Mouse (Mus musculus) liver, embryonic 12.5 days (tissue): Measurements from ENCODE around the gene Eci1. TPM values are rescaled to one million over a fixed set of nuclear protein-coding genes. Genes with fewer than 3 reads are reported as not detected.
"Not testable (repeated sequence)": the region's sequence is repeated elsewhere in the genome, so short reads cannot be mapped to it uniquely, and the experiment has no call there.

Experiments used
- ATAC-seq: fragments of 200-750 bp; cut with Nextera tagmentation; 2 replicates; pipeline ENCODE4 v1.8.0; 2017; ENCODE audit warnings: moderate number of reproducible peaks, mild to moderate bottlenecking, moderate library complexity
- H3K27ac ChIP-seq: fragments of 300-500 bp; sonication (generic); 2 replicates; pipeline ENCODE4 v1.5.1; 2016; ENCODE audit warnings: mild to moderate bottlenecking
- H3K27me3 ChIP-seq: fragments of 300-500 bp; sonication (generic); replicated peaks from 2 replicates; pipeline ENCODE4 v1.6.1; 2016; ENCODE audit warnings: mild to moderate bottlenecking, moderate library complexity
- H3K36me3 ChIP-seq: fragments of 300-500 bp; sonication (generic); 2 replicates; pipeline ENCODE4 v1.6.1; 2016; ENCODE audit warnings: mild to moderate bottlenecking, moderate library complexity
- H3K4me1 ChIP-seq: fragments of 300-500 bp; sonication (generic); 2 replicates; pipeline ENCODE4 v1.6.1; 2016
- H3K4me2 ChIP-seq: fragments of 300-500 bp; sonication (generic); 2 replicates; pipeline ENCODE4 v1.6.1; 2016; ENCODE audit warnings: mild to moderate bottlenecking, moderate library complexity
- H3K4me3 ChIP-seq: fragments of 300-500 bp; sonication (generic); 2 replicates; pipeline ENCODE4 v1.5.1; 2016; ENCODE audit warnings: mild to moderate bottlenecking, moderate library complexity
- H3K9ac ChIP-seq: fragments of 300-500 bp; sonication (generic); 2 replicates; pipeline ENCODE4 v1.6.1; 2016; ENCODE audit warnings: mild to moderate bottlenecking, moderate library complexity
- H3K9me3 ChIP-seq: fragments of 300-500 bp; sonication (generic); replicated peaks from 2 replicates; pipeline ENCODE4 v1.6.1; 2016; ENCODE audit warnings: mild to moderate bottlenecking, moderate library complexity
- WGBS: fragments of 180-500 bp; shearing (Covaris S2); methylation state at CpG from one replicate; pipeline ENCODE4 v1.1.7; 2016; ENCODE audit not compliant: insufficient replicate concordance; 5-methylcytosine and 5-hydroxymethylcytosine counted together
- polyA plus RNA-seq: library from polyadenylated mRNA; unstranded; fragments of >200 nt; fragmentation: Nextera tagmentation; extraction: Ambion mirVana; gene quantifications from 2 replicates; pipeline ENCODE4 v1.2.1, GENCODE M21; 2016

The Eci1 gene
- polyA plus RNA-seq, 1 experiment from 2014 or later, result 100 TPM

GRCm38 (mm10) chr17:24414230-24414976 lies 12.0 kb upstream of the Eci1 start, which contains the start of gene Rnps1:
TSS of gene Rnps1 (plus strand) at chr17:24414565.
- no peaks in the 10 kb centered on the region for H3K9me3 ChIP-seq
- WGBS, result under 1% methylated on average over 64 of the region's 64 CpGs
- peak within 1 kb of the TSS; percentile 90 for H3K4me3 ChIP-seq
- peaks cover 43% of the 10 kb centered on the region for H3K4me1 ChIP-seq
- peak within 1 kb of the TSS; percentile 93 for H3K27ac ChIP-seq
- H3K9ac ChIP-seq, result peak within 1 kb of the TSS; percentile 91
- peak; percentile 88 for ATAC-seq
- peaks cover 70% of the 10 kb centered on the region for H3K36me3 ChIP-seq
- H3K4me2 ChIP-seq, result peak within 1 kb of the TSS; percentile 82
- no peaks in the 10 kb centered on the region for H3K27me3 ChIP-seq

- Histone ChIP-seq H3K27me3 (no peaks in the 10 kb centered on the region), H3K4me2 (peak overlapping the region; percentile 82), H3K9me3 (no peaks in the 10 kb centered on the region), H3K27ac (peak overlapping the region; percentile 89), H3K9ac (peak overlapping the region; percentile 91), H3K4me1 (peaks cover 43% of the 10 kb centered on the region), H3K4me3 (peak overlapping the region; percentile 90), H3K36me3 (peaks cover 70% of the 10 kb centered on the region)
- no peak for ATAC-seq
- WGBS, result 0% methylated on average over 21 of the region's 21 CpGs
These were observed 11.4 kb upstream of the Eci1 start for GRCm38 (mm10) chr17:24415011-24415410.

GRCm38 (mm10) chr17:24416051-24416652 lies 10.3 kb upstream of the Eci1 start:
- peaks cover 43% of the 10 kb centered on the region for H3K4me1 ChIP-seq
- H3K9ac ChIP-seq, result peak overlapping the region; percentile 91
- ATAC-seq, result no peak
- peaks cover 70% of the 10 kb centered on the region for H3K36me3 ChIP-seq
- H3K27ac ChIP-seq, result no peak overlapping the region
- 61% methylated on average over 3 of the region's 3 CpGs for WGBS
- no peaks in the 10 kb centered on the region for H3K27me3 ChIP-seq
- peak overlapping the region; percentile 90 for H3K4me3 ChIP-seq
- H3K4me2 ChIP-seq, result peak overlapping the region; percentile 82
- no peaks in the 10 kb centered on the region for H3K9me3 ChIP-seq

GRCm38 (mm10) chr17:24423114-24423513 lies 3.3 kb upstream of the Eci1 start:
- Histone ChIP-seq H3K9ac (no peak overlapping the region), H3K4me3 (no peak overlapping the region), H3K4me1 (peaks cover 17% of the 10 kb centered on the region), H3K9me3 (no peaks in the 10 kb centered on the region), H3K4me2 (no peak overlapping the region), H3K36me3 (peaks cover 76% of the 10 kb centered on the region), H3K27ac (no peak overlapping the region), H3K27me3 (no peaks in the 10 kb centered on the region)
- ATAC-seq, result no peak
- 92% methylated on average over 4 of the region's 4 CpGs for WGBS

GRCm38 (mm10) chr17:24424489-24424888 lies 2.0 kb upstream of the Eci1 start:
- ATAC-seq, result no peak
- H3K36me3 ChIP-seq, result peaks cover 64% of the 10 kb centered on the region
- peaks cover 26% of the 10 kb centered on the region for H3K4me1 ChIP-seq
- WGBS, result 79% methylated on average over 5 of the region's 5 CpGs
- H3K9ac ChIP-seq, result no peak overlapping the region
- no peak overlapping the region for H3K4me2 ChIP-seq
- no peak overlapping the region for H3K27ac ChIP-seq
- no peaks in the 10 kb centered on the region for H3K9me3 ChIP-seq
- no peak overlapping the region for H3K4me3 ChIP-seq
- no peaks in the 10 kb centered on the region for H3K27me3 ChIP-seq

GRCm38 (mm10) chr17:24425326-24425725 lies 1.1 kb upstream of the Eci1 start:
- not testable (repeated sequence) for H3K4me3 ChIP-seq, H3K27ac ChIP-seq, H3K27me3 ChIP-seq, H3K4me2 ChIP-seq, ATAC-seq, H3K9me3 ChIP-seq, H3K9ac ChIP-seq
- peaks cover 64% of the 10 kb centered on the region for H3K36me3 ChIP-seq
- H3K4me1 ChIP-seq, result peaks cover 34% of the 10 kb centered on the region
- WGBS, result 92% methylated on average over 5 of the region's 8 CpGs

- Histone ChIP-seq H3K36me3 (peaks cover 63% of the 10 kb centered on the region), H3K4me3 (peak overlapping the region; percentile 74), H3K4me1 (peaks cover 40% of the 10 kb centered on the region), H3K27ac (peak overlapping the region; percentile 94; the same call in 1 of the 2 replicates), H3K9me3 (no peaks in the 10 kb centered on the region), H3K27me3 (no peaks in the 10 kb centered on the region), H3K4me2 (peak overlapping the region; percentile 84), H3K9ac (peak overlapping the region; percentile 90; the same call in 1 of the 2 replicates)
- 84% methylated on average over 7 of the region's 7 CpGs for WGBS
- no peak for ATAC-seq
These were observed 536 bp upstream of the Eci1 start for GRCm38 (mm10) chr17:24425905-24426304.

GRCm38 (mm10) chr17:24427170-24427557 lies 723 bp downstream of the Eci1 start:
- Histone ChIP-seq H3K27ac (peak overlapping the region; percentile 94), H3K4me2 (peak overlapping the region; percentile 84), H3K9ac (peak overlapping the region; percentile 90), H3K36me3 (peaks cover 57% of the 10 kb centered on the region), H3K27me3 (no peaks in the 10 kb centered on the region), H3K4me1 (peaks cover 40% of the 10 kb centered on the region), H3K9me3 (no peaks in the 10 kb centered on the region), H3K4me3 (peak overlapping the region; percentile 74)
- 3% methylated on average over 8 of the region's 8 CpGs for WGBS
- ATAC-seq, result no peak

GRCm38 (mm10) chr17:24429201-24429983 lies 3.0 kb downstream of the Eci1 start:
- WGBS, result 81% methylated on average over 14 of the region's 14 CpGs
- ATAC-seq, result no peak
- no peak overlapping the region for H3K9ac ChIP-seq
- H3K36me3 ChIP-seq, result peaks cover 51% of the 10 kb centered on the region
- H3K27me3 ChIP-seq, result no peaks in the 10 kb centered on the region
- H3K4me1 ChIP-seq, result peaks cover 40% of the 10 kb centered on the region
- no peaks in the 10 kb centered on the region for H3K9me3 ChIP-seq
- 0 out of 2 replicates have a peak overlapping the region, but pooled peaks have one; percentile 12 for H3K27ac ChIP-seq
- no peak overlapping the region for H3K4me3 ChIP-seq
- no peak overlapping the region for H3K4me2 ChIP-seq

GRCm38 (mm10) chr17:24437016-24437415 lies 10.6 kb downstream of the Eci1 start:
- Histone ChIP-seq H3K27me3 (no peaks in the 10 kb centered on the region), H3K4me3 (no peak overlapping the region), H3K4me2 (no peak overlapping the region), H3K27ac (no peak overlapping the region), H3K4me1 (no peaks in the 10 kb centered on the region), H3K36me3 (peaks cover 92% of the 10 kb centered on the region), H3K9ac (no peak overlapping the region), H3K9me3 (no peaks in the 10 kb centered on the region)
- peak; percentile 36; the same call in 1 of the 2 replicates for ATAC-seq
- 77% methylated on average over 5 of the region's 5 CpGs for WGBS

- Histone ChIP-seq H3K4me2 (no peak overlapping the region), H3K4me3 (no peak overlapping the region), H3K9ac (no peak overlapping the region), H3K36me3 (peaks cover 100% of the 10 kb centered on the region), H3K4me1 (no peaks in the 10 kb centered on the region), H3K27me3 (no peaks in the 10 kb centered on the region), H3K9me3 (no peaks in the 10 kb centered on the region), H3K27ac (no peak overlapping the region)
- WGBS, result 89% methylated on average over 8 of the region's 8 CpGs
- ATAC-seq, result no peak
These were observed 13.9 kb downstream of the Eci1 start for GRCm38 (mm10) chr17:24440377-24440776.

GRCm38 (mm10) chr17:24441148-24441547 lies 14.7 kb downstream of the Eci1 start:
- 46% methylated on average over 2 of the region's 2 CpGs for WGBS
- H3K27ac ChIP-seq, result no peak overlapping the region
- peaks cover 100% of the 10 kb centered on the region for H3K36me3 ChIP-seq
- H3K4me2 ChIP-seq, result no peak overlapping the region
- no peak overlapping the region for H3K9ac ChIP-seq
- H3K4me1 ChIP-seq, result no peaks in the 10 kb centered on the region
- H3K9me3 ChIP-seq, result no peaks in the 10 kb centered on the region
- no peak for ATAC-seq
- no peaks in the 10 kb centered on the region for H3K27me3 ChIP-seq
- H3K4me3 ChIP-seq, result no peak overlapping the region
